Mouse (Mus musculus): ENCODE results near the gene Phf24. TPM values are rescaled to one million over a fixed set of nuclear protein-coding genes. Genes with fewer than 3 reads are reported as not detected.

The Phf24 gene
- polyA plus RNA-seq, 1 experiment from 2014 or later: 0.79 TPM

- Histone ChIP-seq H3K4me3 (ENCODE audit: low read length) (no peak overlapping the region), H3K27ac (ENCODE audit: low read length) (no peak overlapping the region), H3K4me2 (replicated peaks; ENCODE audit: low read depth, low read length) (no peak overlapping the region), H3K27me3 (ENCODE audit: insufficient read depth, low read length) (no peaks in the 10 kb centered on the region), H3K36me3 (ENCODE audit: insufficient read depth, low read length) (0 out of 2 replicates have a peak, but pooled peaks cover 7% of the 10 kb centered on the region), H3K4me1 (ENCODE audit: insufficient read depth, low read length) (peaks cover 29% of the 10 kb centered on the region), H3K9me3 (ENCODE audit: low read length) (no peaks in the 10 kb centered on the region), H3K9ac (replicated peaks; ENCODE audit: low read length) (no peak overlapping the region)
- ATAC-seq (ENCODE audit: low FRiP score, low TSS enrichment): no peak
- 25% methylated on average over 10 of the region's 10 CpGs for WGBS
These were observed 37.1 kb downstream of the Phf24 start for GRCm38 (mm10) chr4:42953435-42954094.

GRCm38 (mm10) chr4:42954297-42954696, 37.8 kb downstream of the Phf24 start:
- no peaks in the 10 kb centered on the region for H3K27me3 ChIP-seq (ENCODE audit: insufficient read depth, low read length)
- H3K4me3 ChIP-seq (ENCODE audit: low read length): no peak overlapping the region
- 0 out of 2 replicates have a peak, but pooled peaks cover 7% of the 10 kb centered on the region for H3K36me3 ChIP-seq (ENCODE audit: insufficient read depth, low read length)
- H3K4me2 ChIP-seq (replicated peaks; ENCODE audit: low read depth, low read length): no peak overlapping the region
- peaks cover 26% of the 10 kb centered on the region for H3K4me1 ChIP-seq (ENCODE audit: insufficient read depth, low read length)
- H3K27ac ChIP-seq (ENCODE audit: low read length): no peak overlapping the region
- ATAC-seq (ENCODE audit: low FRiP score, low TSS enrichment): no peak
- H3K9ac ChIP-seq (replicated peaks; ENCODE audit: low read length): no peak overlapping the region
- WGBS: 12% methylated on average over 10 of the region's 10 CpGs
- no peaks in the 10 kb centered on the region for H3K9me3 ChIP-seq (ENCODE audit: low read length)

DNA sequence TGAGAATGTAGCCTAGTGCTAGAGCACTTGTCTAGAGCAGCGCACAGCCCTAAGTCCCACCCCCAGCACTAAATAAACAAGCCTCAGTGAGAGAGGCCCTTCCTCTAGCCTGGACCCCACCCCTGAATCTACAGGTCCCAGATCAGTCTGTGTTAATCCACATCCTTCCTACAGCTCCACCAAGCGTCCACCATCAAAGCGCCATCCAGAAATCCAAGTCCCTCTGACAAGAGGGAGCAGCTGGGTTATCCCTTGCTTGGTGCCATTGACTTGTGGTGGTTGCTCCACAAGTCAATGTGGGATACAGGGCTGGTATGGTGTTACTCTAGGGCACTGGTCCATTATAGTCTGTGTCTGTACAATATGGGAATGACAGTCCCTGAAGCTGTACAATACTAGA, 38.7 kb downstream of the Phf24 start:
- Histone ChIP-seq H3K4me1 (ENCODE audit: insufficient read depth, low read length) (peaks cover 24% of the 10 kb centered on the region), H3K27me3 (ENCODE audit: insufficient read depth, low read length) (no peaks in the 10 kb centered on the region), H3K27ac (ENCODE audit: low read length) (no peak overlapping the region), H3K4me3 (ENCODE audit: low read length) (no peak overlapping the region), H3K9me3 (ENCODE audit: low read length) (no peaks in the 10 kb centered on the region), H3K9ac (replicated peaks; ENCODE audit: low read length) (no peak overlapping the region), H3K4me2 (replicated peaks; ENCODE audit: low read depth, low read length) (no peak overlapping the region), H3K36me3 (ENCODE audit: insufficient read depth, low read length) (0 out of 2 replicates have a peak, but pooled peaks cover 7% of the 10 kb centered on the region)
- 92% methylated on average over 3 of the region's 3 CpGs for WGBS
- ATAC-seq (ENCODE audit: low FRiP score, low TSS enrichment): no peak

GRCm38 (mm10) chr4:42956581-42956980, 40.1 kb downstream of the Phf24 start:
- no peaks in the 10 kb centered on the region for H3K9me3 ChIP-seq (ENCODE audit: low read length)
- ATAC-seq (ENCODE audit: low FRiP score, low TSS enrichment): no peak
- H3K4me2 ChIP-seq (replicated peaks; ENCODE audit: low read depth, low read length): no peak overlapping the region
- peaks cover 10% of the 10 kb centered on the region; the same call in 1 of the 2 replicates for H3K4me1 ChIP-seq (ENCODE audit: insufficient read depth, low read length)
- no peak overlapping the region for H3K4me3 ChIP-seq (ENCODE audit: low read length)
- H3K36me3 ChIP-seq (ENCODE audit: insufficient read depth, low read length): 0 out of 2 replicates have a peak, but pooled peaks cover 7% of the 10 kb centered on the region
- no peak overlapping the region for H3K9ac ChIP-seq (replicated peaks; ENCODE audit: low read length)
- WGBS: 93% methylated on average over 17 of the region's 17 CpGs
- no peaks in the 10 kb centered on the region for H3K27me3 ChIP-seq (ENCODE audit: insufficient read depth, low read length)
- no peak overlapping the region for H3K27ac ChIP-seq (ENCODE audit: low read length)

DNA sequence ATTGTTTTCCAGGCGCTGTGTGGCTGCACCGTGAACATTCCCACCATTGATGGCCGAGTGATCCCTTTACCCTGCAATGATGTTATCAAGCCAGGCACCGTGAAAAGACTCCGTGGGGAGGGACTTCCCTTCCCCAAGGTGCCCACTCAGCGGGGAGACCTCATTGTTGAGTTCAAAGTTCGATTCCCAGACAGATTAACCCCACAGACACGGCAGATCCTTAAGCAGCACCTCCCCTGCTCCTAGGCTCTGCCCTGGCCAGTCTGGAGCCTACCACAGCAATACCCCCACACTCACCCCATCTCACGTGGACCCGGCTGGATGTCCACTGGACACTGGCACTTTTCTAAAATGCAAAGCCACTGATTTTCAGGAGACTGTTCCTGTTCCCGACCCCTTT, 40.8 kb downstream of the Phf24 start:
- no peaks in the 10 kb centered on the region for H3K27me3 ChIP-seq (ENCODE audit: insufficient read depth, low read length)
- no peaks in the 10 kb centered on the region for H3K9me3 ChIP-seq (ENCODE audit: low read length)
- no peak overlapping the region for H3K4me3 ChIP-seq (ENCODE audit: low read length)
- ATAC-seq (ENCODE audit: low FRiP score, low TSS enrichment): no peak
- H3K27ac ChIP-seq (ENCODE audit: low read length): no peak overlapping the region
- 0 out of 2 replicates have a peak, but pooled peaks cover 8% of the 10 kb centered on the region for H3K4me1 ChIP-seq (ENCODE audit: insufficient read depth, low read length)
- H3K36me3 ChIP-seq (ENCODE audit: insufficient read depth, low read length): 0 out of 2 replicates have a peak, but pooled peaks cover 7% of the 10 kb centered on the region
- WGBS: 70% methylated on average over 11 of the region's 11 CpGs
- H3K9ac ChIP-seq (replicated peaks; ENCODE audit: low read length): no peak overlapping the region
- H3K4me2 ChIP-seq (replicated peaks; ENCODE audit: low read depth, low read length): no peak overlapping the region

DNA sequence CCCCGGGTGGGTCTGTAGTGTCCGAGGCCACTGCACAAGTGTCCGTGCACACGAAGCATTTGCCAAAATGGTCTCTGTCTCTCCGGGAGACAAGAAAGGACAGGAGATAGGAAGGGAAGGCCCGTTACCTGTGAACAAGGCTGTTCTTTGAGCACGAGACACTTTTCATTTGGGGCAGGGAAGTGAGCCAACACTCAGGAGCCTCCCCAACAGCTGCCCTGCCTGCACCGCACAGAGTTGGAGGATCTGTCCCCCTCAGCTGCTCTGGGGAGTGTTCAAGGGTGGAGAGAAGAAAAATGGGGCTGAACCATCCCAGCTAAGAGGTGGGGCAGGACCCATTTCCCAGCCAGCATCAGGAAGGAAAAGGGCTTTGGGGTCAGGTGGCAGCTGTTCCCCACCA, 41.5 kb downstream of the Phf24 start:
- no peak overlapping the region for H3K27ac ChIP-seq (ENCODE audit: low read length)
- H3K36me3 ChIP-seq (ENCODE audit: insufficient read depth, low read length): 0 out of 2 replicates have a peak, but pooled peaks cover 7% of the 10 kb centered on the region
- no peaks in the 10 kb centered on the region for H3K9me3 ChIP-seq (ENCODE audit: low read length)
- no peak overlapping the region for H3K4me3 ChIP-seq (ENCODE audit: low read length)
- 89% methylated on average over 8 of the region's 8 CpGs for WGBS
- no peak overlapping the region for H3K9ac ChIP-seq (replicated peaks; ENCODE audit: low read length)
- no peaks in the 10 kb centered on the region for H3K27me3 ChIP-seq (ENCODE audit: insufficient read depth, low read length)
- 0 out of 2 replicates have a peak, but pooled peaks cover 8% of the 10 kb centered on the region for H3K4me1 ChIP-seq (ENCODE audit: insufficient read depth, low read length)
- H3K4me2 ChIP-seq (replicated peaks; ENCODE audit: low read depth, low read length): no peak overlapping the region
- ATAC-seq (ENCODE audit: low FRiP score, low TSS enrichment): no peak

- Histone ChIP-seq H3K36me3 (ENCODE audit: insufficient read depth, low read length) (0 out of 2 replicates have a peak, but pooled peaks cover 7% of the 10 kb centered on the region), H3K27me3 (ENCODE audit: insufficient read depth, low read length) (no peaks in the 10 kb centered on the region), H3K9me3 (ENCODE audit: low read length) (no peaks in the 10 kb centered on the region), H3K4me3 (ENCODE audit: low read length) (no peak overlapping the region), H3K27ac (ENCODE audit: low read length) (no peak overlapping the region), H3K9ac (replicated peaks; ENCODE audit: low read length) (no peak overlapping the region), H3K4me2 (replicated peaks; ENCODE audit: low read depth, low read length) (no peak overlapping the region), H3K4me1 (ENCODE audit: insufficient read depth, low read length) (0 out of 2 replicates have a peak, but pooled peaks cover 4% of the 10 kb centered on the region)
- no peak for ATAC-seq (ENCODE audit: low FRiP score, low TSS enrichment)
- 60% methylated on average over 8 of the region's 8 CpGs for WGBS
These were observed 42.5 kb downstream of the Phf24 start for GRCm38 (mm10) chr4:42958942-42959341.

DNA sequence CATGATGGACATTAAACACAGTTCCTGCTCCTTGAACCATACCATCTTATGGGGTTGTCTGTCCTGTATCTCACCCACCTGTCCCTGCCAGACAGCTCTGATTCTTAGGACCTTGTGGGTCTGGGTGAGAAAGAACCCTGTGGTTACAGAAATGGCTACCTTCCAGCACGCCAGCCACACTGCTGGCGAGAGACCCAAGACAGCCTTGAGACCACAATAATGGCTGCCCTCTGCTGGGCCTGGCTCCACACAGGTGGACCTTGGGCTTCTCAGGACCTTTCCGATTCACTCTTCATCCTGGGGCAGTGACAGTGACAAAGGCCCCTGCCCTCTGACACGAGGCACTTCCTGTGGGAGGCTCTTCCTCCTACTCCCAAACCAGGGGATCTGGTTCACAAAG, 42.9 kb downstream of the Phf24 start:
- Histone ChIP-seq H3K36me3 (ENCODE audit: insufficient read depth, low read length) (0 out of 2 replicates have a peak, but pooled peaks cover 7% of the 10 kb centered on the region), H3K4me2 (replicated peaks; ENCODE audit: low read depth, low read length) (no peak overlapping the region), H3K27ac (ENCODE audit: low read length) (no peak overlapping the region), H3K9ac (replicated peaks; ENCODE audit: low read length) (no peak overlapping the region), H3K9me3 (ENCODE audit: low read length) (no peaks in the 10 kb centered on the region), H3K4me3 (ENCODE audit: low read length) (no peak overlapping the region), H3K4me1 (ENCODE audit: insufficient read depth, low read length) (0 out of 2 replicates have a peak, but pooled peaks cover under 1% of the 10 kb centered on the region), H3K27me3 (ENCODE audit: insufficient read depth, low read length) (no peaks in the 10 kb centered on the region)
- ATAC-seq (ENCODE audit: low FRiP score, low TSS enrichment): no peak
- WGBS: 53% methylated on average over 4 of the region's 4 CpGs

- H3K4me3 ChIP-seq (ENCODE audit: low read length): no peak overlapping the region
- H3K4me2 ChIP-seq (replicated peaks; ENCODE audit: low read depth, low read length): no peak overlapping the region
- 0 out of 2 replicates have a peak, but pooled peaks cover 7% of the 10 kb centered on the region for H3K36me3 ChIP-seq (ENCODE audit: insufficient read depth, low read length)
- H3K9me3 ChIP-seq (ENCODE audit: low read length): no peaks in the 10 kb centered on the region
- H3K4me1 ChIP-seq (ENCODE audit: insufficient read depth, low read length): peaks cover 6% of the 10 kb centered on the region
- no peaks in the 10 kb centered on the region for H3K27me3 ChIP-seq (ENCODE audit: insufficient read depth, low read length)
- H3K27ac ChIP-seq (ENCODE audit: low read length): no peak overlapping the region
- no peak for ATAC-seq (ENCODE audit: low FRiP score, low TSS enrichment)
- H3K9ac ChIP-seq (replicated peaks; ENCODE audit: low read length): no peak overlapping the region
- WGBS: 39% methylated on average over 4 of the region's 4 CpGs
These were observed 45.1 kb downstream of the Phf24 start for GRCm38 (mm10) chr4:42961592-42961991.

DNA sequence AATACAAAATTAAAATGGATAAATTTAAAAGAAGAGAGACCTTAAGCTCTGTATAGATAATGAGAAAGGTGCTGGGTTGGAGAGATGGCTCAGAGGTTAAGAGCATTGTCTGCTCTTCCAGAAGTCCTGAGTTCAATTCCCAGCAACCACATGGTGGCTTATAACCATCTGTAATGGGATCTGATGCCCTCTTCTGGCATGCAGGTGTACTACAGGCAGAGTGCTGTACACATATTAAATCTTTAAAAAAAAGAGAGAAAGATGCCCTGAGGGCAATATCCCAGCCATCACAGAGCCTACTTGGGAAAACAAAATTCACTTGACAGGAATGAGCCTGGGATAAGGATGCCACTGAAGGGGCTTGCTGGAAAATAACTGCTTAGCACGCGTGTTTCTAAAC, 47.0 kb downstream of the Phf24 start:
- Histone ChIP-seq H3K36me3 (ENCODE audit: insufficient read depth, low read length) (no peaks in the 10 kb centered on the region), H3K27me3 (ENCODE audit: insufficient read depth, low read length) (no peaks in the 10 kb centered on the region), H3K4me2 (replicated peaks; ENCODE audit: low read depth, low read length) (no peak overlapping the region), H3K4me3 (ENCODE audit: low read length) (no peak overlapping the region), H3K9ac (replicated peaks; ENCODE audit: low read length) (no peak overlapping the region), H3K4me1 (ENCODE audit: insufficient read depth, low read length) (peaks cover 6% of the 10 kb centered on the region), H3K27ac (ENCODE audit: low read length) (no peak overlapping the region), H3K9me3 (ENCODE audit: low read length) (no peaks in the 10 kb centered on the region)
- ATAC-seq (ENCODE audit: low FRiP score, low TSS enrichment): no peak
- WGBS: 96% methylated on average over 2 of the region's 2 CpGs
